Mouse (Mus musculus) C2C12 (cell line): ENCODE measurements around the gene Csf3r.

ENCODE experiments used
- CEBPB ChIP-seq: IDR thresholded peaks from one replicate; pipeline ENCODE4 v1.6.1; 2011; ENCODE audit warnings: low read depth, mild to moderate bottlenecking, control low read depth, moderate library complexity
- CTCF ChIP-seq: IDR thresholded peaks from one replicate; pipeline ENCODE4 v1.5.1; 2011; ENCODE audit not compliant: control insufficient read depth, insufficient read depth, insufficient read length
- FOSL1 ChIP-seq: IDR thresholded peaks from one replicate; pipeline ENCODE4 v1.8.0; 2011; ENCODE audit warnings: mild to moderate bottlenecking, low read length; ENCODE audit not compliant: poor library complexity, insufficient read depth, severe bottlenecking
- MAX ChIP-seq: IDR thresholded peaks from one replicate; pipeline ENCODE4 v1.6.1; 2011; ENCODE audit warnings: mild to moderate bottlenecking, control low read depth
- MYOD1 ChIP-seq: IDR thresholded peaks from one replicate; pipeline ENCODE4 v1.6.1; 2011; ENCODE audit warnings: low read depth; ENCODE audit not compliant: control insufficient read depth, insufficient read length
- USF1 ChIP-seq: IDR thresholded peaks from one replicate; pipeline ENCODE4 v1.6.1; 2011; ENCODE audit warnings: low read depth, mild to moderate bottlenecking, control low read depth, moderate library complexity

DNA sequence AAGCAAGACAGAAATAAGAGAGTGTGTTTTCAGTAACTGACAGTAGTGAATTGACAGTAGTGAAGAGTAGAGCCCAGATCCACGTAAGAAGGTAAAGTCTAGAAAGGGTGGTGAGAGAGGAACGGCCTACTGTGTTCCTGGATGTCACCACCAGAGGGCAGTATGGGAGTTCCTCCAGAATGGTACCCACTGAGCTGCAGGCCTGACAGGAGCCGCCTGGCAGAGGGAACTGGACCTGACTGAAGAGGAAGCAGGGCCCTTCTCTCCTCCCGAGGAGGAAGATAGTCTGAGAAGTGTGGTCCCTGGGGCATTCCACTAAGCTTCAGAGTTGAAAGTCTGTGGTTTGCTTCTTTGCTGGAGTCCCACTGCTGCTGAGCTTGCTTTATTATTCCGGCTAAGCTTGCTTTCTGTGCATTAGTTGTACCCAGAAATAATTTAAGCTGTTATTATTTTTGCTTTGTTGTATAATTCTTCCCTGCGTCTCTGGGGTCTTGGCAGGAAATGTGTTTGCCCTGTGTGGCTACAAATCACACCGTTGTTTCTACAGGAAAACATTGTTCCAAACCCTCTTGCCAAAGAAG, 61.7 kb downstream of the Csf3r start:
- TF ChIP-seq MAX: no peak
- TF ChIP-seq CTCF: peak; percentile 83
- no peak for TF ChIP-seq USF1
- TF ChIP-seq MYOD1: no peak
- no peak for TF ChIP-seq FOSL1
- TF ChIP-seq CEBPB: no peak
